Mouse (Mus musculus): ENCODE measurements around the gene Cyp4a12b. TPM values are rescaled to one million over a fixed set of nuclear protein-coding genes. Genes with fewer than 3 reads are reported as not detected.
"Not testable (repeated sequence)": the region's sequence is repeated elsewhere in the genome, so short reads cannot be mapped to it uniquely, and the experiment has no call there.

Cyp4a12b gene
- polyA plus RNA-seq (2015; fragmentation: Nextera tagmentation; extraction: Ambion mirVana): not detected in 2 replicates

- not testable (repeated sequence) for H3K4me1 ChIP-seq (ENCODE audit: insufficient read depth, low read depth, low read length); H3K4me2 ChIP-seq (replicated peaks; ENCODE audit: low read depth, low read length); H3K27ac ChIP-seq (ENCODE audit: low read length); DNase-seq (ENCODE audit: low spot score); H3K36me3 ChIP-seq (ENCODE audit: insufficient read depth, low read length); H3K4me3 ChIP-seq (ENCODE audit: low read depth, low read length); H3K9me3 ChIP-seq (ENCODE audit: low read length); H3K27me3 ChIP-seq (replicated peaks; ENCODE audit: insufficient read depth, low read length); H3K9ac ChIP-seq (replicated peaks; ENCODE audit: low read depth); ATAC-seq
These were observed at the start of gene Cyp4a12b for GRCm38 (mm10) chr4:115411324-115411723. TSS of gene Cyp4a12b (plus strand) at chr4:115411624.

DNA sequence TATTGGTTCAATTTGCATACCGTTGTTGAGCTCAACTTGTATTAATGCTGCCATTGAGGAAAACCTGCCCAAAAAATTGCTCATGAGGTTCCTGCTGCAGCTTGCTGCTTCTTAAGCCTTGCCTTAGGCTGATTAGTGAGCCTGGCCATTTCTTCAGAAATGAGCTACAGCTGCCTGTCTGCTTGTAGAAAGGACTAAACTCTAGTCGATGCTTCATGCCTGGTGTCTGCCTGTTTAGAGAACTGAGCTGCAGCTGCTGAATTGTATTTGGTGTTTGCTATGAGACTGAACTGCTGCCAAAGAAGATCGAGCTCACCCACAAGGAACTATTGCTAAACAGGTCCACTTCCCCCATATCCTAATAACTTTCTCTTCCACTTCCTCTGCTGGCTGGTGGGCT lies 45.8 kb upstream of the Cyp4a12b start:
- H3K4me1 ChIP-seq (ENCODE audit: insufficient read depth, low read depth, low read length); H3K9ac ChIP-seq (replicated peaks; ENCODE audit: low read depth); ATAC-seq; H3K4me2 ChIP-seq (replicated peaks; ENCODE audit: low read depth, low read length); H3K27ac ChIP-seq (ENCODE audit: low read length); DNase-seq (ENCODE audit: low spot score); H3K4me3 ChIP-seq (ENCODE audit: low read depth, low read length); H3K27me3 ChIP-seq (replicated peaks; ENCODE audit: insufficient read depth, low read length); H3K9me3 ChIP-seq (ENCODE audit: low read length); H3K36me3 ChIP-seq (ENCODE audit: insufficient read depth, low read length): not testable (repeated sequence)
- WGBS: 68% methylated on average over 3 of the region's 3 CpGs

DNA sequence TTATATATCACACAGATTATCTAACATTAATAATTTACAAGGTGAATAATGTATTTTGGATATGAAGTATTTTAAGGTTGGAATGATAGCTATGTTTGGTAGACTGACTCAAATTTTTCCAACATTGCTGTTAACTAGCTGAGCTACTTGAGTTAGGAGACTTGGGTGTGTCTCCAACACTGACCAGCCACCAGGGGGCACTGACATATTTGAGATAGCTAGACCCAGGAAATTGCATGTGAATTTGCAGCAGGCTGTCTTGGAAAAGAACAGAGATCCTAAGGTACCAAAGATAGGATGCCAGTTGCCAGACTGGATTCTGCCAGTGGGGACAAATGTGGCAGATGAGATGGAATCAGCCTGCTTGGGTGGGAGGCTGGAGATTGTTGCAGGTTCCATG lies 43.4 kb upstream of the Cyp4a12b start:
- H3K36me3 ChIP-seq (ENCODE audit: insufficient read depth, low read length); H3K4me3 ChIP-seq (ENCODE audit: low read depth, low read length); H3K27ac ChIP-seq (ENCODE audit: low read length); H3K9ac ChIP-seq (replicated peaks; ENCODE audit: low read depth); H3K27me3 ChIP-seq (replicated peaks; ENCODE audit: insufficient read depth, low read length); H3K9me3 ChIP-seq (ENCODE audit: low read length); H3K4me2 ChIP-seq (replicated peaks; ENCODE audit: low read depth, low read length); DNase-seq (ENCODE audit: low spot score); H3K4me1 ChIP-seq (ENCODE audit: insufficient read depth, low read depth, low read length); ATAC-seq: not testable (repeated sequence)

DNA sequence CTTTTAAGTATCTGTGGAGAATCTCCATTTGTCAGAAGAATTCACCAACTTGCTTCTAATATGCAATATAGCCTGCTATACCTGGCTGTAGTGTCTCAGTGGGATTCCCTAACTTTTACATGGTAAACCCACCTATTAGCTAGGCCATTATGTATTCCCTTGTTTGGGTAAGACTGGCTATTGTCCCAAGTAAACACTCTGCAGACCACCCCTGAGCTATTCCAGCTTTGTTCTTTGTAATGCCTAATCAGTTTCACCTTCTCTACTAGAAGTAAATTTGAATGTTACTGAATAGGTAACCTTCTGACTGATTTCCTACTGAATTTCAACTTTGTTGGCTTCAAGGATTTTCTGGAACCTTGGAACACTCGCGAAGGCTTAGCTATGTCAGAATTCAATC lies 15.2 kb upstream of the Cyp4a12b start:
- H3K27me3 ChIP-seq (replicated peaks; ENCODE audit: insufficient read depth, low read length); H3K36me3 ChIP-seq (ENCODE audit: insufficient read depth, low read length); ATAC-seq; H3K4me1 ChIP-seq (ENCODE audit: insufficient read depth, low read depth, low read length); H3K27ac ChIP-seq (ENCODE audit: low read length); H3K9me3 ChIP-seq (ENCODE audit: low read length); DNase-seq (ENCODE audit: low spot score); H3K9ac ChIP-seq (replicated peaks; ENCODE audit: low read depth); H3K4me3 ChIP-seq (ENCODE audit: low read depth, low read length); H3K4me2 ChIP-seq (replicated peaks; ENCODE audit: low read depth, low read length): not testable (repeated sequence)
- 92% methylated on average over 2 of the region's 2 CpGs for WGBS

DNA sequence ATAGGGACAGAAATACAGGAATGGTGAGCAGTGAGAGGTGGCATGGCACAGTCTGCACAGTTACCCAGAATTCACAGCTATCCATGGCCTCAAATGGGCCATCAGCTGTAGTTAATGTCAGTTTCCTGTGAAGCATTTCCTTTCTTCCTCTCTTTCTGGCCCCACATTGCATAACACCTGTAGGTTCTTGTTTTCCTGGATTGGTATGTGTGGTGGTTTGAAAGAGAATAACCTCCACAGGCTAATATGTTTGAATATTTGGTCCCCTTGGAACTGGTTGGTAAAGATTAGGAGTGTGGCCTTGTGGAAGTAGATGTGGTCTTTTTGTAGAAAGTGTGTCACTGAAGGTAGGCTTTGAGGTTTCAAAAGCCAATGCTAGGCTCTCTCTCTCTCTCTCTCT lies 14.5 kb upstream of the Cyp4a12b start:
- not testable (repeated sequence) for H3K27me3 ChIP-seq (replicated peaks; ENCODE audit: insufficient read depth, low read length); H3K36me3 ChIP-seq (ENCODE audit: insufficient read depth, low read length); H3K9me3 ChIP-seq (ENCODE audit: low read length); ATAC-seq; H3K4me2 ChIP-seq (replicated peaks; ENCODE audit: low read depth, low read length); H3K4me3 ChIP-seq (ENCODE audit: low read depth, low read length); H3K27ac ChIP-seq (ENCODE audit: low read length); H3K9ac ChIP-seq (replicated peaks; ENCODE audit: low read depth); DNase-seq (ENCODE audit: low spot score); H3K4me1 ChIP-seq (ENCODE audit: insufficient read depth, low read depth, low read length)

DNA sequence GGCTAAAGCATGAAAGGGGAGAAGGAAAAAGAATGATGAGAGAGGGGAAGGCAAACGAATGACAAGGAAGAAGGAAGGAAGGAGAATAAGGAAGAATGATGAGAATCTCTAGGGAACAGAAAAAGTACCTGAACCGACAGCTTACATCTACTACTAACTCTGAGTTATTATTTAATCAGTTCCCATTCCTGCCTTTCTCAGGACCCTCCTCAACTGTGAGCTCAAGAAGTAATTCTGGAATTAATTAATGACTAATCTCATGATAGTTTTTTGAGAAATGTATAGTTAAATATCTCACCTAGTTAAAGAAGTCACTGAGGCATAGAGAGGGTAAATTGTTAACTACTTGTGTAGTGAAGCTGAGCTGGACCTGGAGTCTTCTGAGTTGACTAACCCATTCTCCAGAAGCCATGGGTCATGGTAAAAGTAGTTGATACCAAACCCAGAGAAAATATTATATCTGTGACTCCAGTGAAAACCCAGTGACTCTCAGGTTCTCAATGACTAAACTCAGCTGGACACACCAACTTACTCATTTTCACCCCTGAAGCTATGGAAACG lies 39.2 kb downstream of the Cyp4a12b start:
- H3K27me3 ChIP-seq (replicated peaks; ENCODE audit: insufficient read depth, low read length): no peaks in the 10 kb centered on the region
- H3K4me1 ChIP-seq (ENCODE audit: insufficient read depth, low read depth, low read length): no peaks in the 10 kb centered on the region
- DNase-seq (ENCODE audit: low spot score): no peak
- H3K9me3 ChIP-seq (ENCODE audit: low read length): no peaks in the 10 kb centered on the region
- ATAC-seq: no peak
- 58% methylated on average over 3 of the region's 3 CpGs for WGBS
- no peak overlapping the region for H3K27ac ChIP-seq (ENCODE audit: low read length)
- no peak overlapping the region for H3K4me3 ChIP-seq (ENCODE audit: low read depth, low read length)
- H3K4me2 ChIP-seq (replicated peaks; ENCODE audit: low read depth, low read length): no peak overlapping the region
- H3K9ac ChIP-seq (replicated peaks; ENCODE audit: low read depth): no peak overlapping the region
- TF ChIP-seq CTCF (IDR thresholded peaks at IDR 0.05) (no peak), EP300 (IDR thresholded peaks at IDR 0.05) (no peak)
- no peaks in the 10 kb centered on the region for H3K36me3 ChIP-seq (ENCODE audit: insufficient read depth, low read length)

- Histone ChIP-seq H3K4me2 (replicated peaks; ENCODE audit: low read depth, low read length) (no peak within 1 kb of the TSS), H3K27me3 (replicated peaks; ENCODE audit: insufficient read depth, low read length) (no peaks in the 10 kb centered on the region), H3K9me3 (ENCODE audit: low read length) (no peaks in the 10 kb centered on the region), H3K9ac (replicated peaks; ENCODE audit: low read depth) (no peak within 1 kb of the TSS), H3K4me3 (ENCODE audit: low read depth, low read length) (no peak within 1 kb of the TSS), H3K4me1 (ENCODE audit: insufficient read depth, low read depth, low read length) (no peaks in the 10 kb centered on the region), H3K36me3 (ENCODE audit: insufficient read depth, low read length) (no peaks in the 10 kb centered on the region), H3K27ac (ENCODE audit: low read length) (no peak within 1 kb of the TSS)
- 59% methylated on average over 3 of the region's 3 CpGs for WGBS
- no peak for TF ChIP-seq CTCF (IDR thresholded peaks at IDR 0.05)
- TF ChIP-seq EP300 (IDR thresholded peaks at IDR 0.05): no peak
- ATAC-seq (no peak), DNase-seq (ENCODE audit: low spot score) (no peak)
These were observed 40.9 kb downstream of the Cyp4a12b start, which contains the start of gene Cyp4a30b for GRCm38 (mm10) chr4:115452304-115452703. TSS of gene Cyp4a30b (plus strand) at chr4:115452604.

DNA sequence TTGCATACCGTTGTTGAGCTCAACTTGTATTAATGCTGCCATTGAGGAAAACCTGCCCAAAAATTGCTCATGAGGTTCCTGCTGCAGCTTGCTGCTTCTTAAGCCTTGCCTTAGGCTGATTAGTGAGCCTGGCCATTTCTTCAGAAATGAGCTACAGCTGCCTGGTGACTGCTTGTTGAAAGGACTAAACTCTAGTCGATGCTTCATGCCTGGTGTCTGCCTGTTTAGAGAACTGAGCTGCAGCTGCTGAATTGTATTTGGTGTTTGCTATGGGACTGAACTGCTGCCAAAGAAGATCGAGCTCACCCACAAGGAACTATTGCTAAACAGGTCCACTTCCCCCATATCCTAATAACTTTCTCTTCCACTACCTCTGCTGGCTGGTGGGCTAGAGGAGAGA lies 62.2 kb downstream of the Cyp4a12b start:
- H3K9me3 ChIP-seq (ENCODE audit: low read length); ATAC-seq; H3K4me2 ChIP-seq (replicated peaks; ENCODE audit: low read depth, low read length); H3K4me1 ChIP-seq (ENCODE audit: insufficient read depth, low read depth, low read length); H3K36me3 ChIP-seq (ENCODE audit: insufficient read depth, low read length); H3K9ac ChIP-seq (replicated peaks; ENCODE audit: low read depth); H3K4me3 ChIP-seq (ENCODE audit: low read depth, low read length); H3K27ac ChIP-seq (ENCODE audit: low read length); H3K27me3 ChIP-seq (replicated peaks; ENCODE audit: insufficient read depth, low read length); DNase-seq (ENCODE audit: low spot score): not testable (repeated sequence)
- WGBS: 73% methylated on average over 3 of the region's 3 CpGs
